Mouse (Mus musculus) heart, embryonic 11.5 days (tissue): Measurements from ENCODE around the gene Sema7a. TPM values are rescaled to one million over a fixed set of nuclear protein-coding genes. Genes with fewer than 3 reads are reported as not detected.
A peak's percentile ranks its signal among the peaks of the same experiment; 100 is the strongest.

Experiments
- ATAC-seq: fragments of 200-750 bp; cut with Nextera tagmentation; replicated peaks from 2 replicates; pipeline ENCODE4 v1.8.0; 2017; ENCODE audit warnings: moderate library complexity; ENCODE audit not compliant: insufficient number of reproducible peaks, low FRiP score, low TSS enrichment
- H3K27ac ChIP-seq: fragments of 300-500 bp; sonication (generic); 2 replicates; pipeline ENCODE4 v1.5.1; 2014; ENCODE audit warnings: mild to moderate bottlenecking, low read depth, low read length
- H3K27me3 ChIP-seq: fragments of 300-500 bp; sonication (generic); 2 replicates; pipeline ENCODE4 v1.6.1; 2014; ENCODE audit warnings: mild to moderate bottlenecking, low read length, mixed read lengths; ENCODE audit not compliant: control insufficient read depth, insufficient read depth
- H3K36me3 ChIP-seq: fragments of 300-500 bp; sonication (generic); 2 replicates; pipeline ENCODE4 v1.6.1; 2014; ENCODE audit warnings: mild to moderate bottlenecking, low read length, moderate library complexity, mixed read lengths; ENCODE audit not compliant: control insufficient read depth, insufficient read depth
- H3K4me1 ChIP-seq: fragments of 300-500 bp; sonication (generic); 2 replicates; pipeline ENCODE4 v1.6.1; 2014; ENCODE audit warnings: low read length; ENCODE audit not compliant: control insufficient read depth, insufficient read depth
- H3K4me2 ChIP-seq: fragments of 300-500 bp; sonication (generic); 2 replicates; pipeline ENCODE4 v1.6.1; 2014; ENCODE audit warnings: mild to moderate bottlenecking, moderate library complexity
- H3K4me3 ChIP-seq: fragments of 300-500 bp; sonication (generic); 2 replicates; pipeline ENCODE4 v1.5.1; 2014; ENCODE audit warnings: low read depth, low read length
- H3K9ac ChIP-seq: fragments of 300-500 bp; sonication (generic); 2 replicates; pipeline ENCODE4 v1.6.1; 2014; ENCODE audit warnings: mild to moderate bottlenecking, low read depth, low read length, moderate library complexity
- H3K9me3 ChIP-seq: fragments of 300-500 bp; sonication (generic); replicated peaks from 2 replicates; pipeline ENCODE4 v1.6.1; 2016; ENCODE audit warnings: low read length; ENCODE audit not compliant: control insufficient read depth
- WGBS: fragments of 180-500 bp; shearing (Covaris S2); extraction: QIAGEN DNeasy Blood & Tissue Kit; methylation state at CpG from one replicate; pipeline ENCODE4 v1.1.7; 2014; ENCODE audit not compliant: insufficient replicate concordance; 5-methylcytosine and 5-hydroxymethylcytosine counted together
- polyA plus RNA-seq: library from polyadenylated mRNA; unstranded; fragments of >200 nt; fragmentation: Nextera tagmentation; extraction: Ambion mirVana; gene quantifications from 2 replicates; pipeline ENCODE4 v1.2.1, GENCODE M21; 2014

Gene Sema7a
- polyA plus RNA-seq, 1 experiment from 2014 or later, result 0.17 TPM

DNA sequence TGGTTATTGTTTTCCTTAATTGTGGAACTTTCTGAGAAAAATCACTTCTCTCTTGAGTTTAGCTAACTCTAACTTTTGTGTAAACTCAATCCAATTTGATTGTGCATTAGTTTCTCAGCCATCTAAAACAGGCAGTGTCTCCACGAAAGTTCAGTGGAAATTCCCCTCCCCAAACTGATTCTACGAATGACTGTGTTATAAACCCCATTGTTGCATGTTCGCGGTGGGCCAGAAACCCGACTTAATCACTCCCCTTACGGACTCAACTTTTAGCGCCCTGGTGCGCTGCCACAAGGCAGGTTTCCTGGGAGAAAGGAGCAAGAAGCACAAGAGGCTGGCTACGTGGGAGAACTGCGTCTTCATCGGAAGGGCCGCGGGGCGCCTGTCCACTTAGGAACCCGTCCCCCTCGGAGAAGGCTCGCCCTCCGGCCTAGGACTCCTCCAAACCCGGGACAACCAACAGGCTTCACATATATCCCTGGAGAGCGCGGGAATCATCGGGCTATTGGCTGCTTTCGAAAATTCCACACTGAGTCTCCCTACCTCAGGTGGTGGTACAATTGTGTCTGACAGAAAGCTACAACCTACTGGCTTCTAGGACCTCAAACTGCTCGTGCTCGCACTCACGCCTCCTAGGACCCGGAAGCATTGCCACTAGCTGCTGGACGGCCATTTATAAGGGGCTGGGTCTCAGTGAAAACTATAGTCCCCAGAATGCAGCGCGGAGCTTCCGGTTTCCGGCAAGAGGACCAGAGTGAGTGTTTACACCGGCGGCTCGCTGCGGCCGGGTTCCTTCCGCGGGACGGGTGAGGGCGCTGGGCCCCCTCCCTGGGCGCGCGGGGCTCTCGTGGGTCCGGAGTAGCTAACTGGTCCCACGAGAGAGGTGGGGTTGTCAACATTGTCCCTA lies 29.4 kb upstream of the Sema7a start, which contains the start of gene Ubl7:
Gene Ubl7 (plus strand): TSS at position 726 of the 907 bp plus-strand sequence.
- peak; percentile 90 for ATAC-seq
- H3K27ac ChIP-seq, result peak within 1 kb of the TSS; percentile 73
- peak within 1 kb of the TSS; percentile 79 for H3K9ac ChIP-seq
- H3K9me3 ChIP-seq, result no peaks in the 10 kb centered on the region
- H3K36me3 ChIP-seq, result no peaks in the 10 kb centered on the region
- no peaks in the 10 kb centered on the region for H3K27me3 ChIP-seq
- H3K4me2 ChIP-seq, result peak within 1 kb of the TSS; percentile 91
- under 1% methylated on average over 47 of the region's 47 CpGs for WGBS
- peak within 1 kb of the TSS; percentile 73 for H3K4me3 ChIP-seq
- H3K4me1 ChIP-seq, result peaks cover 6% of the 10 kb centered on the region

DNA sequence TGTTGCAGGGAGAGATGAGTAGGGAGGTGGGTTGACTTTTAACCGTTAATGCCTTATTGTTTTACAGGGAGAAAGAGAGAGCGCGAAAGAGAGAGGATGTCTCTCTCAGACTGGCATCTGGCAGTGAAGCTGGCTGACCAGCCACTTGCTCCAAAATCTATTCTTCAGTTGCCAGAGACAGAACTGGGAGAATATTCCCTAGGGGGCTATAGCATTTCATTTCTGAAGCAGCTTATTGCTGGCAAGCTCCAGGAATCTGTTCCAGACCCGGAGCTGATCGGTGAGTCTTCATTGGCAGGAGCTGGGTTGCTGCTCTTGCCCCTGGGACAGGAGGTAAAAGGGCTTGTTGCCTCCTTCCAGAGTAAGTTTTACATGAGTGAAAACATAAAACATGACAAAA lies 27.3 kb upstream of the Sema7a start:
- H3K27me3 ChIP-seq, result no peaks in the 10 kb centered on the region
- 92% methylated on average over 5 of the region's 5 CpGs for WGBS
- H3K4me3 ChIP-seq, result no peak overlapping the region
- no peak for ATAC-seq
- no peaks in the 10 kb centered on the region for H3K9me3 ChIP-seq
- H3K9ac ChIP-seq, result no peak overlapping the region
- no peak overlapping the region for H3K27ac ChIP-seq
- H3K4me1 ChIP-seq, result peaks cover 6% of the 10 kb centered on the region
- H3K36me3 ChIP-seq, result no peaks in the 10 kb centered on the region
- no peak overlapping the region for H3K4me2 ChIP-seq

DNA sequence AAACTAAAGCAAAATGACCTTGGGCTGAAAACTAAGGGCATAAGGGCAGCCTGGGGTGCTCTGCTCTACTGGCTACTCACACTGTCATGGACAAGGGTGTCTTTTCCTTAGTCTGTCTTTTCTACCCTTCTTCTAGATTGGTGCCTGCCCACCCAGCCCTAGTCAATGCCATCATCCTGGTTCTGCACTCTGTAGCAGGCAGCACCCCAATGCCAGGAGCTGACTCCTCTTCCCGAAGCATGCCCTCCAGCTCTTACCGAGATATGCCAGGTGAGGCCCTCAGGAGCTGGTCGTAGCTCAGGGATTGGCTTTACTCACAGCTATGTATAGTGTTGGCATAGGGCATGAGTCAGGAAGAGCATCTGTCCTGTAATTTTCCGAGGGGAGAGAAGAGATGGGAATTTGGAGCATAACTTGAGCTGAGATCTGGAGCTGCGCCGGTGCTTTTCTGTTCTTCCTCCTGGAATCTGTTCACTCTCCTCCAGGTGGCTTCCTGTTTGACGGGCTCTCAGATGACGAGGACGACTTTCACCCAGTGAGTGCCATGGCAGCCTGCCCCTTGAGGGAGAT lies 18.3 kb upstream of the Sema7a start:
- Histone ChIP-seq H3K36me3 (peaks cover 26% of the 10 kb centered on the region), H3K9ac (no peak overlapping the region), H3K27ac (no peak overlapping the region), H3K4me2 (no peak overlapping the region), H3K27me3 (no peaks in the 10 kb centered on the region), H3K4me1 (no peaks in the 10 kb centered on the region), H3K9me3 (no peaks in the 10 kb centered on the region), H3K4me3 (no peak overlapping the region)
- 90% methylated on average over 9 of the region's 9 CpGs for WGBS
- no peak for ATAC-seq

DNA sequence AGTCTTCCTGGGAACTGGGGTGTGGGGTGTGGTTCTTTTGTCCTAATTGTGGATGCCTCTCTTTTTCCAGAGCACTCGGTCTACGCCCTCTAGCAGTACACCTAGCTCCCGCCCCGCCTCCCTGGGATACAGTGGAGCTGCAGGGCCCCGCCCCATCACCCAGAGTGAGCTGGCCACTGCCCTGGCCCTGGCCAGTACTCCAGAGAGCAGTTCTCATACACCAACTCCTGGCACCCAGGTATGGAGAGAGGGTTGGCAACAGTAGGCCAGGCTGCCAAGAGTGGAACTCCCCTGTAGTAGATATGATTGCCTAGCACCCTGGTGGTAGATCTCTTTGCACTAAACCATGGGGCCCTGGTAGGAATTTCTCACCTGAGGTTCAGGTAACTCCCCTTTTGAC lies 17.5 kb upstream of the Sema7a start:
- no peak overlapping the region for H3K4me2 ChIP-seq
- no peaks in the 10 kb centered on the region for H3K9me3 ChIP-seq
- ATAC-seq, result no peak
- no peak overlapping the region for H3K27ac ChIP-seq
- H3K4me3 ChIP-seq, result no peak overlapping the region
- H3K27me3 ChIP-seq, result no peaks in the 10 kb centered on the region
- peaks cover 27% of the 10 kb centered on the region for H3K36me3 ChIP-seq
- 86% methylated on average over 5 of the region's 5 CpGs for WGBS
- H3K4me1 ChIP-seq, result no peaks in the 10 kb centered on the region
- no peak overlapping the region for H3K9ac ChIP-seq

DNA sequence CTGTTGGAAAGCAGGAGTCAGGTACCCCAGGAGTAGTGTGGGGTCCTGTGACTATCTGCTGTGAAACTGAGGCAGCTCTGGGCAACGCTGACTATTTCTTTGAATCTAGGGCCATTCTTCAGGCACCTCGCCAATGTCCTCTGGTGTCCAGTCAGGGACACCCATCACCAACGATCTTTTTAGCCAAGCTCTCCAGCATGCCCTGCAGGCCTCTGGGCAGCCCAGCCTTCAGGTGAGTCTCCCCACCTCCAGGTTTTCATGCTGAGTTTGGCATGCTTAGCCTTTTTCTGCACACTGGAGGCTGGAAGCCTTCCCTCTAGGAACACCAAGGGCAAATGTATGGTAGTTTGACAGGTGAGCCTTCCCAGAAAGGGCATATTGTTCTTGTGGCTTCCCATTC lies 16.9 kb upstream of the Sema7a start:
- Histone ChIP-seq H3K36me3 (peaks cover 27% of the 10 kb centered on the region), H3K4me1 (no peaks in the 10 kb centered on the region), H3K27ac (no peak overlapping the region), H3K27me3 (no peaks in the 10 kb centered on the region), H3K9me3 (no peaks in the 10 kb centered on the region), H3K4me3 (no peak overlapping the region), H3K9ac (no peak overlapping the region), H3K4me2 (no peak overlapping the region)
- WGBS, result 98% methylated on average over 3 of the region's 3 CpGs
- ATAC-seq, result no peak

DNA sequence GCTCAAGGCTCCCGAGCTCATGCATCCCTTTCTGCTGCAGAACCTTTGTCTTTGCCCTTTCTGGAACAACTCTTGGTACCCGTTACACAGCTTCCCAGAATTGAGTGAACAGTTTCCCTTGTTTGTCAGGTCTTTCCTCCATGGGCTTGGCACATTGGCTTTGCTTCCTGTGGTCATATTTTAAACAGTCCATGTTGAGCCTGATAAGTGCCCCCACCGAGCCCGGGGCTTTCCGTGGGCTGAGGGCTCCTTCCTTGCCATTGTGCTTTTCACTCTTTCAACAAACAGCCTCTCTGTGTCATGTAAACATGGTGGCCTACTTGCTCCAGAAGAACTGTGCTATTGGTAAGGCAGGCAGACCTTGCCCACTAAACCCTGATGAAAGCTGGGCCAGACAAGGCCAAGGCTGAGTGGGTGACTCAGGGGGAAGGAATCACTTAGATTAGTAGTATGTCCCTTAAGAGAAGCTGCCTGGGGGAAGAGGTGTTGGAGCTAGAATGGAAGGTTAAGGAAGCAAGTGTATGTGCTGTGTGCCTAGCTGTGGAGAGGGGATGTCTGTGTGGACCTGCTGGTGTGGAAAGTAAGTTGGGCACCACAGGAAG lies 8.6 kb upstream of the Sema7a start:
- Histone ChIP-seq H3K9me3 (no peaks in the 10 kb centered on the region), H3K4me2 (no peak overlapping the region), H3K4me3 (no peak overlapping the region), H3K27me3 (no peaks in the 10 kb centered on the region; the same call in 1 of the 2 replicates), H3K4me1 (no peaks in the 10 kb centered on the region), H3K36me3 (peaks cover 11% of the 10 kb centered on the region), H3K9ac (no peak overlapping the region), H3K27ac (no peak overlapping the region)
- 53% methylated on average over 5 of the region's 5 CpGs for WGBS
- no peak for ATAC-seq

DNA sequence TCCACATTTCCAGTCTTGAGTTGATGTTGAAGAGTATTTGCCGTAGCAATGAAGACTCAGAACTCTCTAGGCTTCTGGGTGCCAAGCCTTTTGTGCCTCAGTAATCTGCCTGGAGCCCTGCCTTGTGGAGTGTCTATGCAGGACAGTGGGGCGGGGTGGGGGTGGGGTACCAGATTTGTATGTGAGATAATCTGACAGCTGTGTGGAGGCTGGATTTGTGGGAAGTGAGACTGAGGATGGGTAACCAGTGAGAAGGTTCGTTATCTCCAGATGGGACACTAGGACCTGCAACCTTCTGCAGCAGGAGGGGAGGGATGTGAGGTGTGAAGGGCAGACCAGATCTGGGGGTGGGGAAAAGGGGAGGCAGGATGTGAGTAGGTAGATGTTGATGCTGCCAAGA lies 7.7 kb upstream of the Sema7a start:
- Histone ChIP-seq H3K27ac (no peak overlapping the region), H3K9me3 (no peaks in the 10 kb centered on the region), H3K27me3 (peaks cover 3% of the 10 kb centered on the region), H3K36me3 (peaks cover 9% of the 10 kb centered on the region), H3K4me3 (no peak overlapping the region), H3K4me2 (no peak overlapping the region), H3K9ac (no peak overlapping the region), H3K4me1 (no peaks in the 10 kb centered on the region)
- WGBS, result 60% methylated on average over 3 of the region's 3 CpGs
- ATAC-seq, result no peak

DNA sequence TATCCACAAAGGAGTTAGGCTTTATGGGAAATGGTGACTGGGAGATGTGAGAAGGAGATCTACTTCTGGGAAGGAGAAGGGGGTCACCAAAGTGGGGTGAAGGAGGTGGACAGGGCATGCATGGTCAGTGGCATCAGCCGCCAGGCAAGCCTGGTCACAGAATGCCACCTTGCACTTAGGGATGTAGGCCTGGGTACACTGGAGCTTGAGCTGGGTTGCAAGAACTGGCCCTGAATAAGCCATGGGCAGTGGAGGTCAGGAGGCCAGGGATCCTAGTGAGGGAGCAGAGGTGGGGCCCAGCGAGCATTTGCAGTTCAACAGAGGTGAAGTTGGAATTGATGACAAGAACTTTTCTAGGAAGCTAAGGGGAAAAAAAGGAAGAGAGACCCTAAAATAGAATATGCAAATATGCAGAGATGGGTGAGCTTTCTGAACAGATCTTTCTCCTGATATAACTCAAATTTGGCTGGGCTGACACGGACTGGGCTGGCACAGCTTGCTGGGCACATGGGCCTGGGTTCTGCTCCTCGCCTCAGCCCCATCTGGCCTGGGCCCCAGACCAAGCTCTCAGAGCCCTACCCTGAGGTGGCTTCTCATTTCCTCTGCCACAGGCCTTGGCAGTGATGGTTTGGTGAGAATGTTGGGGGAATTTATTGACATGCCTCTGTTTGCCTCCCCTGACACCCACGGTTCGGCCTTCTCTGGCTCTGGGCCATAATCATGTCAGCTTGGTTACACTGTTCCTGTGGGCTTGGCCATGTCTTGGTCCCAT lies 6.9 kb upstream of the Sema7a start:
- no peaks in the 10 kb centered on the region for H3K4me1 ChIP-seq
- no peak overlapping the region for H3K4me2 ChIP-seq
- peaks cover 8% of the 10 kb centered on the region for H3K27me3 ChIP-seq
- 72% methylated on average over 6 of the region's 6 CpGs for WGBS
- H3K27ac ChIP-seq, result no peak overlapping the region
- peaks cover 9% of the 10 kb centered on the region for H3K36me3 ChIP-seq
- H3K4me3 ChIP-seq, result no peak overlapping the region
- no peaks in the 10 kb centered on the region for H3K9me3 ChIP-seq
- no peak overlapping the region for H3K9ac ChIP-seq
- no peak for ATAC-seq
